Mouse (Mus musculus): ENCODE results near the gene Tanc1.

The Tanc1 gene

GRCm38 (mm10) chr2:59882742-59883281, 271.0 kb downstream of the Tanc1 start:
- DNase-seq (ENCODE audit: low spot score) = no peak

GRCm38 (mm10) chr2:59889699-59890098, 277.9 kb downstream of the Tanc1 start:
- no peak for DNase-seq (ENCODE audit: low spot score)

All from left cerebral cortex, adult 11 months (tissue).